Mouse (Mus musculus) brain, embryonic 14.5 days (tissue): Measurements from ENCODE around the gene Mitd1.

Experiments used
- CTCF ChIP-seq: fragments of 200-500 bp; IDR thresholded peaks from 2 replicates; pipeline ENCODE4 v1.5.1; 2012; ENCODE audit warnings: inconsistent platforms, mild to moderate bottlenecking, moderate library complexity, borderline replicate concordance; ENCODE audit not compliant: insufficient read depth, insufficient read length; ENCODE audit errors: extremely low read depth
- POLR2A ChIP-seq: fragments of 200-500 bp; IDR thresholded peaks from 2 replicates; pipeline ENCODE4 v1.6.1; 2012; ENCODE audit warnings: mild to moderate bottlenecking, inconsistent platforms, borderline replicate concordance; ENCODE audit not compliant: poor library complexity, insufficient read depth, insufficient read length, severe bottlenecking; ENCODE audit errors: extremely low read depth

GRCm38 (mm10) chr1:37873157-37873556 lies 17.1 kb downstream of the Mitd1 start:
- no peak for TF ChIP-seq CTCF
- TF ChIP-seq POLR2A = no peak
